Mouse (Mus musculus) layer of hippocampus, adult 2 months (tissue): ENCODE results near the gene Hmgb1. TPM values are rescaled to one million over a fixed set of nuclear protein-coding genes. Genes with fewer than 3 reads are reported as not detected.

Source experiments
- DNase-seq, 2 experiments: peaks; one replicate each; pipeline ENCODE4 v3.0.0; 2022; ENCODE audit warnings: low spot score in 2 of 2
- H3K27ac ChIP-seq: fragments of 200-600 bp; 2 replicates; pipeline ENCODE4 v1.8.1; 2022
- H3K4me3 ChIP-seq: fragments of 200-600 bp; 2 replicates; pipeline ENCODE4 v1.8.1; 2022; ENCODE audit warnings: mild to moderate bottlenecking
- CTCF ChIP-seq: fragments of 200-600 bp; conservative IDR thresholded peaks from 2 replicates; pipeline ENCODE4 v1.8.1; 2022; ENCODE audit warnings: antibody characterized with exemption, mild to moderate bottlenecking, moderate library complexity
- total RNA-seq, 2 experiments: library from RNA; stranded (reverse); gene quantifications; 2 replicates each; pipeline ENCODE4 v1.2.3; 2021

Gene Hmgb1
- total RNA-seq, 2 experiments from 2014 or later, result 143 to 147 TPM

GRCm38 (mm10) chr5:149013817-149014508, 170.3 kb downstream of the Hmgb1 start:
- no peak for DNase-seq
- Histone ChIP-seq H3K4me3 (peak overlapping the region; percentile 61; the same call in 1 of the 2 replicates), H3K27ac (0 out of 2 replicates have a peak overlapping the region, but pooled peaks have one; percentile 84)
- TF ChIP-seq CTCF, result no peak

- no peak overlapping the region for H3K4me3 ChIP-seq
- no peak overlapping the region for H3K27ac ChIP-seq
- no peak for TF ChIP-seq CTCF
- DNase-seq, result no peak
These were observed 175.2 kb downstream of the Hmgb1 start for GRCm38 (mm10) chr5:149009111-149009510.

DNA sequence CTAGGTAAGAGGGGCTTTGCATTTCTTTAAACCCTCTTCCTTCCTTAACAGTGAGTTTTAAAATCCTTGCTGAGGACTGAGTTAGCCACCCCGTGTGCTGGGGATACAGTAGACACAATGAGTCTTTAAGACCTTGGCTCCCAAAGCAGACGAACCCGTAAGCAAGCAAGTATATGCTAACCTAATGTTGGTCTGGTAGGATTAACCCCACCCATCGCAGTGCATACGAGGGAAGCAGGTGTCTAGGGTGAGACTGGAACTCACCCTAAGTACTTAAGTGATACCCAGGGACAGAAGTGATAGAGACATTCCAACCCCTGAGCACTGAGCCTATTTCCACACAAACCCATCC, 177.0 kb downstream of the Hmgb1 start:
- TF ChIP-seq CTCF, result no peak
- no peak for DNase-seq
- H3K27ac ChIP-seq, result peak overlapping the region; percentile 96

GRCm38 (mm10) chr5:149006362-149007294, 177.7 kb downstream of the Hmgb1 start:
- Histone ChIP-seq H3K4me3 (peak overlapping the region; percentile 50), H3K27ac (peak overlapping the region; percentile 96)
- peak; percentile 87 for TF ChIP-seq CTCF
- DNase-seq, result peak; percentile 98 to 100

More for the DNA sequence above, 177.0 kb downstream of the Hmgb1 start:
- H3K4me3 ChIP-seq, result peak overlapping the region; percentile 50

DNA sequence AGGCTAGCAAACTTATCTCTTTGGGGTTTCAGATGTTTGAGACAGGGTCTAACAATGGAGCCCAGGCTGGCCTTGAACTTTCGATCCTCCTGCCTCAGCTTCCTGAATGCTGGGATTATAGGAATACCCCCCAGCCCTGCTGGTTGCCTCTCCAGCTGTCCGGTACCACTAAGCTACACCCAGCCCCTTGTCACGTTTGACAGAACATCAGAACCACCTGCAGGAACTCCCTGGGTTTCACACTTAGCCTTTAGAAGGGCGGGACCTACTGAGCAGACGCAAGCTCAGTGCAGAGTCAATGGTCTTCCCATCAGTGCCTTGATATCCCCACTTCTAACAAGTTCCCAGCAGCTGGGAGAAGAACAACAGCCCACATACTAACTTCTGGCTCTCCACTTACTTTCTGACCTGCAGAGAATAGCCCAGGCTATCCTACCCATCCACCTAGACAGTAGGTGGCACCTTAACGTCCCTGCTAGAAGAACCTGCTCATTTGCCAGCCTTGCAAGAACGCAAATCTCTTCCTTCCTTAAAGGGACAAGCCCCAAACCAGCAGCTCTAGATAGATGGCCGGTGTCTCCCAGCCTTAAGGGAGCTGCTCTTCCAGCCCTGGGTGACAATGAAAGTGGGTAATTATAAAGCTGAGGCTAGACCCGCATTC, 178.5 kb downstream of the Hmgb1 start:
- peak overlapping the region; percentile 50 for H3K4me3 ChIP-seq
- H3K27ac ChIP-seq, result peak overlapping the region; percentile 96
- no peak for DNase-seq
- TF ChIP-seq CTCF, result no peak

- Histone ChIP-seq H3K4me3 (no peak overlapping the region), H3K27ac (no peak overlapping the region)
- DNase-seq, result no peak
- no peak for TF ChIP-seq CTCF
These were observed 179.2 kb downstream of the Hmgb1 start for GRCm38 (mm10) chr5:149005083-149005482.

- DNase-seq, result no peak
- no peak for TF ChIP-seq CTCF
- Histone ChIP-seq H3K27ac (no peak overlapping the region), H3K4me3 (no peak overlapping the region)
These were observed 181.2 kb downstream of the Hmgb1 start for GRCm38 (mm10) chr5:149003137-149003536.

DNA sequence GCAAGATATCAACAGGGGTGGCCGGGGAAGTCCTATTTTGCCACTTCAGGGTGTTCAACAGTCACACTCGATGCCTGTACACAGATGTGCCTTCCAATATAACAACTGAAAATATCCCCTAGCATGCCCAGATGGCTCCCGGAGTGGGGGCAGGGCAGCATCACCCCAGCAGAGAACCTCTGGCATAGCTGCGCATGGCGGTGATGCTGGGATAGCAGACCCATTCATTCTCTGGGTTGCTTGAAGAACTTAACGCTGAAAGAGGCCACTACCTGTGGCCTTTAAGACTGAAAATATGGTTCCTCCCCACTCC, 181.5 kb downstream of the Hmgb1 start:
- DNase-seq, result no peak
- Histone ChIP-seq H3K4me3 (no peak overlapping the region), H3K27ac (no peak overlapping the region)
- no peak for TF ChIP-seq CTCF

DNA sequence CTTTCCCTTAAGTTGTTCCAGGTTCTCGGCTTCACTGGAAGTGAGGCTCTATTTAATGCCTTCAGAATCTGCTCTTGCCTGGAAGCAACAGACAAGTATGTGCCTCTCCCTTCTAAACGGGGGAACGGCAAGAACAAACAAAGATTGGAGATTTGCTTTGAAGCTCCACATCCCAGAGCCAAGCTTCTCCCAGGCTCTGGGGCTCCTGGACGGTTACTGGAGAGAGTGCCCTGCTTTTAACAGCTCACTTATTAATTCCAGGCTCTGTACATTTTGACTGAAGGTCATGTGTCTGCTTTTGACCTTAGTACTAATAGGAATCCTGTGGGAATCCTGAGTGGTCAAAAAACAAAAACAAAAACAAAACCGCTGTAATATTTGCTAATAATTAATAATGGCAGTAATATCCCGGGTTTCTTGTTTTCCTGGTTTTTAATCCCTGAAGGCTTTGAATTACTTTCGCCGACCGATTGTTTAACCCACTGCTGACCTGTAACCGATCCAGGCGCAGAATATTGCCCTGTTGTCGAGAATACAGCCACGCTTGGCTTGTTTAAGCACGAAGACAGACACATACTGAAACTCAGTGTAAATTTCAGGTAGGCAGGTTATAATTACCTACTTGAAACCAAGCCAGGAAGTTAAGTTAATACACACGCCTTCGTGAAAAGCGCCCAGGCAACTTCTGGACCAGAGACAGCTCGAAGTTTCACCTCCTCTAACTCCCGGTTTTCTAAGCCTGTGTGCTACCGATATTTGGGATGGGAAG, 182.1 kb downstream of the Hmgb1 start:
- H3K27ac ChIP-seq, result no peak overlapping the region
- H3K4me3 ChIP-seq, result no peak overlapping the region
- TF ChIP-seq CTCF, result no peak
- no peak for DNase-seq

- DNase-seq, result no peak
- no peak for TF ChIP-seq CTCF
- Histone ChIP-seq H3K27ac (no peak overlapping the region), H3K4me3 (no peak overlapping the region)
These were observed 184.5 kb downstream of the Hmgb1 start for GRCm38 (mm10) chr5:148999802-149000201.

- no peak overlapping the region for H3K27ac ChIP-seq
- no peak for DNase-seq
- no peak overlapping the region for H3K4me3 ChIP-seq
- no peak for TF ChIP-seq CTCF
These were observed 185.8 kb downstream of the Hmgb1 start for GRCm38 (mm10) chr5:148998512-148998911.

DNA sequence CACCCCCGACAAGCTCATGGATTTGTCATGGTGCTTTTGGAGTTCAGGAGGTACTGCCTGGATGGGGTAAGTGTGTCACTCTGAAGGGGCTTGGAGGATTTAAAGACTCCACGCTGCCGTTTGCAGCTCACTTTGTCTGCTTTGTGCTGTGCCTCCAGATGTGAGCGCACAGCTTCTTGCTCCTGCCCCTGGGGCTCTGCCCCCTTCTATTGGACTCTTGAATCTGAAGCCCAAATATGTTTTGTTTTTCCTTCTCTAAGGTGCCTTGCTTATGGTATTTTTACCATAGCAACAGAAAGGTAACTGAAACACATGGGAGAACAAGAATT, 187.6 kb downstream of the Hmgb1 start:
- H3K4me3 ChIP-seq, result no peak overlapping the region
- H3K27ac ChIP-seq, result no peak overlapping the region
- no peak for DNase-seq
- no peak for TF ChIP-seq CTCF

Other genes starting within 250 kb of the Hmgb1 start
- 10 to 100 TPM; 25.2 to 25.8 TPM for gene Gm42791, start 189.3 kb downstream of the Hmgb1 start, total RNA-seq
- gene Uspl1, start 139 bp downstream of the Hmgb1 start, total RNA-seq, result 10 to 100 TPM; 38.8 to 39.0 TPM
- 10 to 100 TPM in 1 of 2 experiments, 1 to 10 TPM in 1; 7.8 to 11.1 TPM for gene Alox5ap, start 80.3 kb upstream of the Hmgb1 start, total RNA-seq
- 1 to 10 TPM; 3.9 to 4.0 TPM for gene Medag, start 227.3 kb upstream of the Hmgb1 start, total RNA-seq